Mouse (Mus musculus) T-cell, adult 2 months (primary cell): Measurements from ENCODE around the gene Myadml2.

Source experiments
- DNase-seq: peaks from one replicate; pipeline ENCODE4 v3.0.0; 2022; ENCODE audit warnings: low spot score

The Myadml2 gene

GRCm38 (mm10) chr11:120629911-120630310 is 18.0 kb downstream of the Myadml2 start:
- no peak for DNase-seq

GRCm38 (mm10) chr11:120629341-120629730 is 18.6 kb downstream of the Myadml2 start:
- peak; percentile 65 for DNase-seq

- no peak for DNase-seq
Measured at GRCm38 (mm10) chr11:120628601-120629340, 19.2 kb downstream of the Myadml2 start.

- DNase-seq, result peak; percentile 78
Measured at GRCm38 (mm10) chr11:120627468-120628300, 20.3 kb downstream of the Myadml2 start.

GRCm38 (mm10) chr11:120626785-120627467 is 21.0 kb downstream of the Myadml2 start:
- no peak for DNase-seq

- DNase-seq, result no peak
Measured at GRCm38 (mm10) chr11:120625152-120625775, 22.7 kb downstream of the Myadml2 start, which contains the start of gene Sirt7. Gene Sirt7 (minus strand): TSS chr11:120625240.

GRCm38 (mm10) chr11:120624680-120625111 is 23.3 kb downstream of the Myadml2 start:
- DNase-seq, result peak; percentile 86

GRCm38 (mm10) chr11:120623961-120624679 is 23.8 kb downstream of the Myadml2 start:
- peak; percentile 74 for DNase-seq

GRCm38 (mm10) chr11:120622805-120623204 is 25.2 kb downstream of the Myadml2 start:
- DNase-seq, result no peak

GRCm38 (mm10) chr11:120620195-120620594 is 27.8 kb downstream of the Myadml2 start:
- no peak for DNase-seq

GRCm38 (mm10) chr11:120618619-120619535 is 29.1 kb downstream of the Myadml2 start:
- no peak for DNase-seq

- DNase-seq, result peak; percentile 92
Measured at GRCm38 (mm10) chr11:120617519-120618112, 30.3 kb downstream of the Myadml2 start, which contains the start of gene Pcyt2. Gene Pcyt2 (minus strand): TSS chr11:120617936.

- DNase-seq, result no peak
Measured at GRCm38 (mm10) chr11:120616617-120617294, 31.2 kb downstream of the Myadml2 start.

GRCm38 (mm10) chr11:120615606-120616203 is 32.3 kb downstream of the Myadml2 start:
- DNase-seq, result no peak

GRCm38 (mm10) chr11:120615167-120615566 is 32.8 kb downstream of the Myadml2 start:
- DNase-seq, result no peak

- no peak for DNase-seq
Measured at GRCm38 (mm10) chr11:120613976-120614375, 34.0 kb downstream of the Myadml2 start.

- no peak for DNase-seq
Measured at GRCm38 (mm10) chr11:120613481-120613972, 34.4 kb downstream of the Myadml2 start.

- peak; percentile 77 for DNase-seq
Measured at GRCm38 (mm10) chr11:120612763-120613162, 35.2 kb downstream of the Myadml2 start.
